17 mouse cellular contexts compared by ENCODE assay signal in the genomic region with DNA sequence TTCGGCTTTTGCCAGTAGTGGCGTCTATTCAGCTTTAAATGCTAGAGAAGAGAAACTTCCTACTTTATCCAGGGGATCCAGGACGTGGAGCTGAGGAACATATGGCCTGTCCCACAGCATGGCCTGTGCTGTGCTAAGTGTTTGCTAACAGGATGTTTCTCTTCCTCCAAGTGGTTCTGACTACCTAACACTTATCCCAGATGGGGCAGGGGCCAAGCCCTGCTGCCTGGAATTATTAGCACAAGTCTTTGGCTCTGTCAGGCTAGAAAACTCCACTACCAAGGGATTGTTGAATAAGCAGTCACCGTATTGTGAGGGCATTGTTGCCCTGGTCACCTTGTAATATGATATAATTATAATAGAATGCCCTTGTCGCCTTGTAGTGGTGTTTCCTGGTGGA. TPM values are rescaled to one million over a fixed set of nuclear protein-coding genes. Genes with fewer than 3 reads are reported as not detected.
A peak's percentile ranks its signal among the peaks of the same experiment; 100 is the strongest.
DNase-seq lines count a peak whose midpoint lies in the region; ATAC-seq and TF ChIP-seq lines count a peak whose summit lies in the region.
"Had no signal": no experiment of that assay in that cellular context is flagged by ENCODE, and none has a peak within 500 bp of the region (broad histone marks: within the 10 kb centered on the region; RNA-seq: fewer than 3 reads in every experiment).

No protein-coding gene starts in this region.

- H3K36me3 ChIP-seq in embryonic facial prominence, embryonic 14.5 days (ENCODE audit: control insufficient read depth, insufficient read depth, low read length), result no peaks in the 10 kb centered on the region
- no peaks in the 10 kb centered on the region for H3K36me3 ChIP-seq in embryonic facial prominence, embryonic 10.5 days (replicated peaks)
- no peaks in the 10 kb centered on the region for H3K36me3 ChIP-seq in midbrain, embryonic 11.5 days (ENCODE audit: control insufficient read depth, insufficient read depth, low read length)
- no peaks in the 10 kb centered on the region for H3K36me3 ChIP-seq in midbrain, embryonic 16.5 days (ENCODE audit: control insufficient read depth, insufficient read depth, low read length)
- H3K36me3 ChIP-seq: embryonic facial prominence, embryonic 12.5 days; heart, embryonic 12.5 days; hindbrain, embryonic 10.5 days had no signal

- H3K9ac ChIP-seq in embryonic facial prominence, embryonic 14.5 days (ENCODE audit: low read depth, low read length), result no peak overlapping the region
- H3K9ac ChIP-seq in midbrain, embryonic 11.5 days (ENCODE audit: low read length), result no peak overlapping the region
- no peak overlapping the region for H3K9ac ChIP-seq in midbrain, embryonic 16.5 days (ENCODE audit: low read depth, low read length)
- H3K9ac ChIP-seq: embryonic facial prominence, embryonic 12.5 days; forebrain, embryonic 12.5 days; heart, embryonic 12.5 days; hindbrain, embryonic 14.5 days had no signal

- H3K9me3 ChIP-seq in embryonic facial prominence, embryonic 14.5 days (ENCODE audit: control insufficient read depth, low read length), result no peaks in the 10 kb centered on the region
- H3K9me3 ChIP-seq in embryonic facial prominence, embryonic 10.5 days, result no peaks in the 10 kb centered on the region
- no peaks in the 10 kb centered on the region; the same call in 1 of the 2 replicates for H3K9me3 ChIP-seq in midbrain, embryonic 11.5 days (ENCODE audit: control insufficient read depth, low read length)
- no peaks in the 10 kb centered on the region for H3K9me3 ChIP-seq in midbrain, embryonic 16.5 days (replicated peaks; ENCODE audit: control insufficient read depth, low read length, poor library complexity, severe bottlenecking)
- H3K9me3 ChIP-seq: embryonic facial prominence, embryonic 12.5 days; forebrain, embryonic 12.5 days; heart, embryonic 12.5 days; hindbrain, embryonic 10.5 days had no signal

- no peaks in the 10 kb centered on the region for H3K4me1 ChIP-seq in embryonic facial prominence, embryonic 14.5 days (ENCODE audit: control insufficient read depth, insufficient read depth, low read length)
- H3K4me1 ChIP-seq in embryonic facial prominence, embryonic 10.5 days, result peaks cover 23% of the 10 kb centered on the region; the same call in 1 of the 2 replicates
- peaks cover 18% of the 10 kb centered on the region for H3K4me1 ChIP-seq in midbrain, embryonic 11.5 days (ENCODE audit: control insufficient read depth, insufficient read depth, low read length)
- H3K4me1 ChIP-seq in midbrain, embryonic 16.5 days (ENCODE audit: control insufficient read depth, insufficient read depth, low read length), result peaks cover 8% of the 10 kb centered on the region
- H3K4me1 ChIP-seq: embryonic facial prominence, embryonic 12.5 days had no signal

- no peak overlapping the region for H3K4me3 ChIP-seq in embryonic facial prominence, embryonic 14.5 days (ENCODE audit: low read depth, low read length)
- no peak overlapping the region for H3K4me3 ChIP-seq in embryonic facial prominence, embryonic 10.5 days
- H3K4me3 ChIP-seq in layer of hippocampus, adult 2 months, result no peak overlapping the region
- no peak overlapping the region for H3K4me3 ChIP-seq in midbrain, embryonic 11.5 days (ENCODE audit: low read depth, low read length)
- no peak overlapping the region for H3K4me3 ChIP-seq in midbrain, embryonic 16.5 days (ENCODE audit: low read depth, low read length)
- H3K4me3 ChIP-seq: embryonic facial prominence, embryonic 12.5 days; forebrain, embryonic 12.5 days; heart, embryonic 12.5 days; hindbrain, embryonic 10.5 days had no signal

- no peak overlapping the region for H3K4me2 ChIP-seq in embryonic facial prominence, embryonic 14.5 days (ENCODE audit: low read depth, low read length)
- no peak overlapping the region for H3K4me2 ChIP-seq in midbrain, embryonic 11.5 days
- no peak overlapping the region for H3K4me2 ChIP-seq in midbrain, embryonic 16.5 days (ENCODE audit: low read length)
- H3K4me2 ChIP-seq: embryonic facial prominence, embryonic 12.5 days; forebrain, embryonic 12.5 days; heart, embryonic 12.5 days; hindbrain, embryonic 14.5 days had no signal

- peak; percentile 21 for DNase-seq in embryonic facial prominence, embryonic 14.5 days (ENCODE audit: low spot score)
- no peak for DNase-seq in embryonic facial prominence, embryonic 10.5 days (ENCODE audit: low spot score)
- no peak for DNase-seq in layer of hippocampus, adult 2 months (ENCODE audit: low spot score in 2 of 2)
- DNase-seq in layer of hippocampus, adult 18-20 months (ENCODE audit: low spot score in 2 of 2), result no peak
- DNase-seq in midbrain, embryonic 11.5 days (ENCODE audit: low spot score, missing footprints), result peak; percentile 17
- no peak for DNase-seq in thymus, postnatal 4 days
- DNase-seq: adrenal gland, postnatal 14 days; embryo, embryonic 11 days had no signal

- 71% methylated on average over 5 of the region's 5 CpGs for WGBS in embryonic facial prominence, embryonic 14.5 days
- WGBS in embryonic facial prominence, embryonic 10.5 days, result 79% methylated on average over 5 of the region's 5 CpGs
- 88% methylated on average over 5 of the region's 5 CpGs for WGBS in midbrain, embryonic 11.5 days
- 87% methylated on average over 5 of the region's 5 CpGs for WGBS in midbrain, embryonic 16.5 days

- H3K27ac ChIP-seq in embryonic facial prominence, embryonic 14.5 days (replicated peaks; ENCODE audit: low read depth, low read length), result no peak overlapping the region
- H3K27ac ChIP-seq in embryonic facial prominence, embryonic 10.5 days (replicated peaks), result no peak overlapping the region
- 0 out of 2 replicates have a peak overlapping the region, but pooled peaks have one; percentile 6 for H3K27ac ChIP-seq in layer of hippocampus, adult 2 months
- no peak overlapping the region for H3K27ac ChIP-seq in midbrain, embryonic 11.5 days (ENCODE audit: low read depth, low read length)
- no peak overlapping the region for H3K27ac ChIP-seq in midbrain, embryonic 16.5 days (ENCODE audit: low read length)
- H3K27ac ChIP-seq: embryonic facial prominence, embryonic 12.5 days; forebrain, embryonic 12.5 days; hindbrain, embryonic 10.5 days; hindbrain, embryonic 14.5 days had no signal

- no peak for TF ChIP-seq CTCF in layer of hippocampus, adult 2 months (conservative IDR thresholded peaks at IDR 0.05)

- ATAC-seq in embryonic facial prominence, embryonic 14.5 days (ENCODE audit: low read depth), result no peak
- no peak for ATAC-seq in midbrain, embryonic 11.5 days (ENCODE audit: low FRiP score)
- ATAC-seq in midbrain, embryonic 16.5 days, result no peak
- ATAC-seq: forebrain, embryonic 16.5 days had no signal

- H3K27me3 ChIP-seq in embryonic facial prominence, embryonic 14.5 days (replicated peaks; ENCODE audit: control insufficient read depth, insufficient read depth, low read length), result no peaks in the 10 kb centered on the region
- no peaks in the 10 kb centered on the region for H3K27me3 ChIP-seq in embryonic facial prominence, embryonic 10.5 days (replicated peaks; ENCODE audit: low read depth, poor library complexity, severe bottlenecking)
- H3K27me3 ChIP-seq in midbrain, embryonic 11.5 days (ENCODE audit: control insufficient read depth, insufficient read depth, low read length), result no peaks in the 10 kb centered on the region
- H3K27me3 ChIP-seq in midbrain, embryonic 16.5 days (ENCODE audit: control insufficient read depth, insufficient read depth, low read depth, low read length), result no peaks in the 10 kb centered on the region
- H3K27me3 ChIP-seq: embryonic facial prominence, embryonic 12.5 days; forebrain, embryonic 12.5 days; heart, embryonic 12.5 days had no signal

RNA-seq across cellular contexts. Expression of a gene that starts 8.2 kb away (rescaled TPM):
- polyA plus RNA-seq in embryonic facial prominence, embryonic 14.5 days (2014; fragmentation: Nextera tagmentation; extraction: Ambion mirVana), result 31.0 and 37.0 TPM in 2 replicates
- 15.2 and 15.5 TPM in 2 replicates for polyA plus RNA-seq in embryonic facial prominence, embryonic 10.5 days (2016; fragmentation: Nextera tagmentation; extraction: Ambion mirVana)
- total RNA-seq in layer of hippocampus, adult 2 months (2021), result 100 to 1,000 TPM; 231 to 237 TPM
- total RNA-seq in layer of hippocampus, adult 18-20 months (2021), result 100 to 1,000 TPM; 216 to 227 TPM
- 35.0 and 40.5 TPM in 2 replicates for polyA plus RNA-seq in midbrain, embryonic 11.5 days (2014; fragmentation: Nextera tagmentation; extraction: Ambion mirVana)
- 162 and 172 TPM in 2 replicates for polyA plus RNA-seq in midbrain, embryonic 16.5 days (2015; fragmentation: Nextera tagmentation; extraction: Ambion mirVana)
- total RNA-seq: common myeloid progenitor, adult 5-6 weeks; granulocyte monocyte progenitor cell, adult 5-6 weeks had no signal

RNA-seq across cellular contexts. Expression of a gene that starts 45.1 kb away (rescaled TPM):
- 77.1 and 77.2 TPM in 2 replicates for polyA plus RNA-seq in embryonic facial prominence, embryonic 14.5 days (2014; fragmentation: Nextera tagmentation; extraction: Ambion mirVana)
- 68.7 and 71.1 TPM in 2 replicates for polyA plus RNA-seq in embryonic facial prominence, embryonic 10.5 days (2016; fragmentation: Nextera tagmentation; extraction: Ambion mirVana)
- 10 to 100 TPM; 60.8 to 63.2 TPM for total RNA-seq in layer of hippocampus, adult 2 months (2021)
- 10 to 100 TPM; 63.6 to 63.7 TPM for total RNA-seq in layer of hippocampus, adult 18-20 months (2021)
- polyA plus RNA-seq in midbrain, embryonic 11.5 days (2014; fragmentation: Nextera tagmentation; extraction: Ambion mirVana), result 32.5 and 35.4 TPM in 2 replicates
- polyA plus RNA-seq in midbrain, embryonic 16.5 days (2015; fragmentation: Nextera tagmentation; extraction: Ambion mirVana), result 67.5 and 69.7 TPM in 2 replicates

Comparison
In these comparisons a context has a peak if more than half of its experiments do, and no peak if none do; other contexts are left out.
1. DNase-seq: peak in embryonic facial prominence, embryonic 14.5 days (single experiment) and midbrain, embryonic 11.5 days (single experiment); none in embryonic facial prominence, embryonic 10.5 days (single experiment), layer of hippocampus, adult 2 months (0 of 2), layer of hippocampus, adult 18-20 months (0 of 2) and thymus, postnatal 4 days (single experiment).